8 mouse cellular contexts compared by ENCODE assay signal in genomic region chr7:120918526-120918962, GRCm38 (mm10). TPM values are rescaled to one million over a fixed set of nuclear protein-coding genes. Genes with fewer than 3 reads are reported as not detected.
DNase-seq lines count a peak whose midpoint lies in the region; ATAC-seq and TF ChIP-seq lines count a peak whose summit lies in the region.

No protein-coding gene starts in this region.

- peak overlapping the region; percentile 86 for H3K27ac ChIP-seq in cortical plate, adult 2 months (ENCODE audit: insufficient read depth, low read length)
- H3K27ac ChIP-seq in liver, embryonic 11.5 days (ENCODE audit: low read depth, low read length): peak overlapping the region; percentile 93
- peak overlapping the region; percentile 27; the same call in 1 of the 2 replicates for H3K27ac ChIP-seq in thymus, adult 2 months (ENCODE audit: control insufficient read depth, insufficient read depth, low read length)

- WGBS in liver, embryonic 11.5 days: 6% methylated on average over 10 of the region's 10 CpGs
- 1% methylated on average over 10 of the region's 10 CpGs for WGBS in thymus, adult 2 months

- H3K4me3 ChIP-seq in cortical plate, adult 2 months (ENCODE audit: insufficient read depth, low read length): peak overlapping the region; percentile 89
- peak overlapping the region; percentile 94 for H3K4me3 ChIP-seq in liver, embryonic 11.5 days (ENCODE audit: low read depth, low read length)
- peak overlapping the region; percentile 51 for H3K4me3 ChIP-seq in myocyte
- peak overlapping the region; percentile 88 for H3K4me3 ChIP-seq in thymus, adult 2 months (ENCODE audit: control insufficient read depth, insufficient read depth, low read length)

- peak overlapping the region; percentile 69 for H3K4me2 ChIP-seq in liver, embryonic 11.5 days
- H3K4me2 ChIP-seq in myocyte (ENCODE audit: low read depth): peak overlapping the region; percentile 77

- H3K4me1 ChIP-seq in cortical plate, adult 2 months (ENCODE audit: control insufficient read depth, insufficient read depth, low read length): no peaks in the 10 kb centered on the region
- H3K4me1 ChIP-seq in liver, embryonic 11.5 days (replicated peaks; ENCODE audit: control insufficient read depth, insufficient read depth, low read length): peaks cover 4% of the 10 kb centered on the region; the same call in 1 of the 2 replicates
- H3K4me1 ChIP-seq in thymus, adult 2 months (replicated peaks; ENCODE audit: control insufficient read depth, insufficient read depth, low read length): no peaks in the 10 kb centered on the region; the same call in 1 of the 2 replicates

- DNase-seq in B cell, adult 2 months: peak; percentile 83 to 85
- peak; percentile 81 for DNase-seq in R1 (ENCODE audit: low read depth, low spot score)
- DNase-seq in heart, adult 8-10 months (ENCODE audit: low spot score): peak; percentile 89
- peak; percentile 71 to 78 for DNase-seq in kidney, adult 8-10 months
- DNase-seq in liver, embryonic 11.5 days (ENCODE audit: low spot score): peak; percentile 61
- peak; percentile 83 for DNase-seq in thymus, adult 2 months

- peak overlapping the region; percentile 96 for H3K9ac ChIP-seq in liver, embryonic 11.5 days (ENCODE audit: low read depth, low read length)

- peak overlapping the region; percentile 61 for H3ac ChIP-seq in myocyte (ENCODE audit: control insufficient read depth, insufficient read length)

- H3K79me2 ChIP-seq in myocyte (ENCODE audit: control insufficient read depth, insufficient read depth): peaks cover 32% of the 10 kb centered on the region

- peak; percentile 79 for ATAC-seq in liver, embryonic 11.5 days (replicated peaks; ENCODE audit: low FRiP score)

- 0 out of 2 replicates have a peak, but pooled peaks have one; percentile 19 for TF ChIP-seq POLR2A in cortical plate, adult 2 months (IDR thresholded peaks at IDR 0.05; ENCODE audit: extremely low read depth, insufficient read depth, low read length)
- no peak for TF ChIP-seq POLR2A in myocyte (IDR thresholded peaks at IDR 0.05; ENCODE audit: insufficient read length, low read depth)
- no peak for TF ChIP-seq POLR2A in thymus, adult 2 months (IDR thresholded peaks at IDR 0.05; ENCODE audit: control insufficient read depth, extremely low read depth, insufficient read depth, low read length, poor library complexity)

- no peak for TF ChIP-seq CTCF in cortical plate, adult 2 months (IDR thresholded peaks at IDR 0.05; ENCODE audit: extremely low read depth, insufficient read depth, low read length)
- TF ChIP-seq CTCF in thymus, adult 2 months (IDR thresholded peaks at IDR 0.05; ENCODE audit: borderline replicate concordance, control insufficient read depth, extremely low read depth, insufficient read depth, low read length, poor library complexity): no peak

- peaks cover 12% of the 10 kb centered on the region; the same call in 1 of the 2 replicates for H3K36me3 ChIP-seq in liver, embryonic 11.5 days (ENCODE audit: control insufficient read depth, insufficient read depth, low read length)
- no peaks in the 10 kb centered on the region for H3K36me3 ChIP-seq in myocyte (ENCODE audit: control insufficient read depth, insufficient read depth)
- H3K36me3 ChIP-seq in thymus, adult 2 months (ENCODE audit: control insufficient read depth, insufficient read depth, low read length): no peaks in the 10 kb centered on the region

- H3K27me3 ChIP-seq in liver, embryonic 11.5 days (replicated peaks; ENCODE audit: control insufficient read depth, insufficient read depth, low read length): no peaks in the 10 kb centered on the region
- no peaks in the 10 kb centered on the region for H3K27me3 ChIP-seq in myocyte (ENCODE audit: control insufficient read depth, insufficient read depth, insufficient read length)
- H3K27me3 ChIP-seq in thymus, adult 2 months (ENCODE audit: control insufficient read depth, insufficient read depth, low read length): no peaks in the 10 kb centered on the region

- H3K9me3 ChIP-seq in liver, embryonic 11.5 days (ENCODE audit: control insufficient read depth, low read length): no peaks in the 10 kb centered on the region

TF ChIP-seq in myocyte, 11 proteins besides CTCF, POLR2A, EP300 and RAD21:
- TF ChIP-seq POLR2AphosphoS2 (IDR thresholded peaks at IDR 0.05; ENCODE audit: insufficient read length, low read depth): peak; percentile 46
- peak; percentile 82 for TF ChIP-seq CEBPB (IDR thresholded peaks at IDR 0.05; ENCODE audit: insufficient read depth, poor library complexity, severe bottlenecking)
- TF ChIP-seq MYOG (IDR thresholded peaks at IDR 0.05; ENCODE audit: control insufficient read depth in 1 of 3, insufficient read depth in 1 of 3, insufficient read length in 2 of 3, low read depth in 2 of 3): no peak

RNA-seq across cellular contexts. Expression of gene Polr3e, which starts 1.0 kb away (rescaled TPM):
- polyA plus RNA-seq in cortical plate, adult 2 months (2012; rRNA removed): 25.9 and 28.0 TPM in 2 replicates
- total RNA-seq in heart, adult 8-10 months (2022): 1 to 10 TPM; 7.9 to 9.5 (median 8.6) TPM
- polyA plus RNA-seq in liver, embryonic 11.5 days (2014; fragmentation: Nextera tagmentation; extraction: Ambion mirVana): 30.0 and 31.3 TPM in 2 replicates
- 12.0 TPM for polyA plus RNA-seq in myocyte (2012; fragmentation: generic; extraction: Trizol)
- polyA plus RNA-seq in thymus, adult 2 months (2012; rRNA removed): 18.6 and 22.0 TPM in 2 replicates

Comparison
In these comparisons a context has a peak if more than half of its experiments do, and no peak if none do; other contexts are left out.
1. Peak in every context shown above with its lines: DNase-seq, ATAC-seq, H3K4me3 ChIP-seq and H3K27ac ChIP-seq.
2. H3K27ac ChIP-seq: peak in every context shown above with its lines; median percentile 93 in liver, embryonic 11.5 days; 86 in cortical plate, adult 2 months; 27 in thymus, adult 2 months.